Mouse (Mus musculus): ENCODE measurements around the gene Pter.

The Pter gene

DNA sequence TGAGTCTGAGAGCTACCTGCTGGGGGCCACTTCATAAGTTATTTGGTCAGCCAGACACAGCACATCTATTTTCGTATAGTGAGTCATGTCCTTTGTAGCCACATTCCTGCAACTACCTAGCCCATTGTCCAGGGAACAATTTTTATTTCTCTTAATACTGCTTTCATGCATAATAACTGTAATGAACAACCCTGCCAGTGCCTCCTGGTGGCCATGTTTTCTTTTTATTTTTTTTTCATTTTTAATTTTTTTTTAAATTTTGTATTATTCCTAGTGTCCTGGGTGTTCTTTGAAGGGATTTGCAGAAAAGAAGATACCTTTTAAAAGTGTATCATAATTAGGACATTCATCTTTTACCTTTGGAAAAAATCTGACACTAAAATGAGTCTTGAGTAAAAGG is 84.6 kb downstream of the Pter start:
- DNase-seq (ENCODE audit: low read depth, low spot score): no peak

DNA sequence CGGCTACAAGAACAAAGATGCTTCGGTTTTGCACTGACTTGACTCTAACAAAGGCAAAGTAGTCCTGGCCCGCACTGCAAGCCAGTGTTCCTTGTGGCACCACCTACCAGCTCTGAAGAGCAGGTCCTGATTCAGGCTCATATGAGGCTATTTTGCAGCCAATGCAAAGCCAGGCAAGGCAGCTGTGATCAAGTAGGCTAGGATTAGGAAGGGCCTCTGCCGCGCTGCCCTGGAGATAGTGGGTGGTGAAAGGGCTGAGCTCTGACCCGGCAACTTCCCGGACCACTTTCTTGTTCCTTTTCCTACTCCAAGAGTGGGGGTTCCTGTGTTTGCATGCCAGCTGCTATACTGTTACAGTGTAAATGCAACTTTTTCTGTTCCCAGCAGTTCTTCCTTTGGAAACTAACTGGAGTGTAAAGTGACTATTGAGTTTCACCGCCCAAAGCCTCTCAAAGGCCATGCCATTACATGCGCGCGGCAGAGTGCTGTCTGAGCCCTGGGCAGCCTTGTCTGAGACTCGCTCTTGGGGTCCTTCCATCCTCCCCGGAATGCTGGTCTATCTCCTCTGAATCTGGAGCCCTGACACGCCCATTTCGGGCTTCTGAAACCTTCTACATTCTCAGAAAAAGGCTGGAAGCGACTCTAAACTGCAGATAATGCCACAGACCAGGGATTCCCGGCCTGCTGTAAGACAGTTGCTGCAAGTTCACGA is 85.6 kb downstream of the Pter start:
- DNase-seq (ENCODE audit: low read depth, low spot score): peak; percentile 27

DNA sequence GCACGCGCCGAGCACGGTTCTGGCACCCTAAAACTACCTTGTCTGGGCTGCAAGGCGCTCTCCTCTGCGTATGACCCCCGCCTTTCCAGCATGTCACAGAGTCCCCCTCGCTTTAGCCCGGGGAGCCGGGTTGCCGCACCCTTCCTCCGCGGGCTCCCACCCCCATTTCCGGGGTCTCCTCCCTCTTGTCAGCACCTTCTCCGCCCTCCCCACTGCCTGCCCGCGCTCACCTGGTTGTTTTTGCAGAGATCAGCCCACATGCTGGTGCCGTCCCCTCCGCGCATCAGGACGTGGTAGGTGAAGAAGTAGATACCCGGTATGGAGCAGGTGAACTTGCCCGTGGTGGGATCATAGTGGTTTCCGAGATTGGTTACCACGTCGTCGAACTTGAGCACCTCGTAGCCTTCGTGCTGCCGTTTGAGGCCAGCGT is 86.2 kb downstream of the Pter start:
- peak; percentile 14 for DNase-seq (ENCODE audit: low read depth, low spot score)

DNA sequence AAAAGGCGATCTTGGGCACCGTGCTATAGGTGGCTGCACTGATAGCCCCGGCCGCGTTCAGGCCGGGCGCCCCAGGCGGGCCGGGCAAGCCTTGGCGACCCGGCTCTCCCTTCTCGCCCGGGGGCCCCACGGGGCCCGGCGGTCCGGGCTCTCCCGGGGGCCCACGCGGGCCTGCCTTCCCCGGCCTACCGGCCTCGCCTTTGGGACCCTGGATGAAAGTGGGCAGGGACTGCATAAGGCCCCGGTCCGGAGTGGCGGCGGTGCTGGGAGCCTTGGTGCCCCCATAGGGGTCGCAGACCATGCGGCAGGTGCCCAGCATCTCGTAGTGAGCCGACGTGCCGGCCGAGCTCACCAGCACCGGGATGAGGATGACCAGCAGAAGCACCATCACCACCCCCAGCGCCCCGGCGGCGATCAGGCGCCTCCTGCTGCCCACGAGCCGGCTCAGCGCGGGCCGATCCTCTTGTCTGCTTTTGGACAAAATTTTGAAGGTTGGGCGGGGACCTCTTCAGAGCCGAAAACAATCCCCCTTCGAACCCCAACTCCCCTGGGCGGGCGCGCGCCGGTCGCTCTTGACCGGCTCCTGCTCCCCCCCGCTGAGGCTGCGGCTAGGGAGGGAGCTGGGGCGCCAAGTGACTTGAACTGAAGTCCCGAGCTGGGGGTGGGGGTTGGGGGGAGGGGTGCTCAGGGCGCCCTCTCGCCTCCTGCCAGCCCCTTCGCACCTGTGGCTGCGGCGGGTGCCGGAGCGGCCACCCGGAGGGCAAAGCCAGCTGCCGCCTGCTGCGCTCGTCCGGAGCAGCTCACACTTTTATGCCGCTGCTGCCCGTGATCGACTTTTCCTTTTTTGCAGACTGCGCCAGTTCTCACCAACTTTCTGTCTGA is 86.9 kb downstream of the Pter start:
- peak; percentile 30 for DNase-seq (ENCODE audit: low read depth, low spot score)

- DNase-seq (ENCODE audit: low read depth, low spot score): peak; percentile 21
These were observed 87.6 kb downstream of the Pter start, which contains the start of gene C1ql3 for GRCm38 (mm10) chr2:13011472-13011871. Gene C1ql3 (minus strand): TSS chr2:13011806.

DNA sequence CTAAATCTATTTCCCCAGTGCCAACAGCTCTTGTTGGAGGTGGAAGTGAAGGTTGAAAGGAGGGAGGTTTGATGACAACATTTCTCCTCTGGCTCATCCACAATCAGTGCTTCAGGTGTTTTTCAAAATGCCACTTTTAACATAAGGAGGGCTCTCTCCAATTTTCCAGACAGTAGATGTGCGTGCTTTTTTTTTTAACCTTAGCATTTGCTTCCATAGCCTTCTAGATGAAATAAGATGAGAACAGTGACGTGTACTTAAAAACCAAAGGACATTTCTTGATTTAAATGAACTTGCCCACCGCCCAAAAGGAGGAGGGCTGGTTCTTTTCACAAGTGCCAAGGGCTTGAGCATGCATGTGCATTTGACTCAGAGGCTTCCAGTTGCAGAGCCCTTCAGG is 88.1 kb downstream of the Pter start:
- no peak for DNase-seq (ENCODE audit: low read depth, low spot score)

- no peak for DNase-seq (ENCODE audit: low read depth, low spot score)
These were observed 94.5 kb downstream of the Pter start for GRCm38 (mm10) chr2:13018382-13018781.

- no peak for DNase-seq (ENCODE audit: low read depth, low spot score)
These were observed 95.0 kb downstream of the Pter start for GRCm38 (mm10) chr2:13018861-13019260.

DNA sequence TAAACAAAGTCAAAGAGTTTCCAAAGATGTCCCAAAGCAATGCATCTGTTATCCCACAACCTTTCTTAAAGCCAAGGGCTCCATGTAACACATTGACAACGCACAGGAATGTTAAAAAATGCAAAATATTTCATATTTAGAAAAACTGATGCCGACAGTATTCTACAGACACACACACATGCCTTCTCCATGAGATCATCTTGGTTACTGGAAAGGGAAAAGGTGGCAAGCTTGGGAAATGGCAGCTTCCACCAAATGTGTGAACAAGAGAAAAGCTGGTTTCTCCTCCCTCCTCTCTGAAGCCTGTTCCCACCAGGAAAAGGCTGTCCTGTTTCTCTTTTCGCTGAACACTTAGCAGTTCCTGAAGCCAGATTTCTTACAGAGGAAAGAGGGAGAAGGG is 114.9 kb downstream of the Pter start:
- DNase-seq (ENCODE audit: low read depth, low spot score): no peak

- peak; percentile 17 for DNase-seq (ENCODE audit: low read depth, low spot score)
These were observed 115.9 kb downstream of the Pter start for GRCm38 (mm10) chr2:13039785-13040184.

GRCm38 (mm10) chr2:13044555-13044954 is 120.7 kb downstream of the Pter start:
- no peak for DNase-seq (ENCODE audit: low read depth, low spot score)

GRCm38 (mm10) chr2:13048649-13049048 is 124.8 kb downstream of the Pter start:
- DNase-seq (ENCODE audit: low read depth, low spot score): no peak

Data from ES-CJ7 (cell line).